Mouse (Mus musculus): Measurements from ENCODE around the gene Gtsf1l.
"Not testable (repeated sequence)": the region's sequence is repeated elsewhere in the genome, so short reads cannot be mapped to it uniquely, and the experiment has no call there.

GRCm38 (mm10) chr2:163058981-163059380 is 28.7 kb downstream of the Gtsf1l start:
- not testable (repeated sequence) for TF ChIP-seq CTCF, EP300 (IDR thresholded peaks at IDR 0.05; ENCODE audit: low read depth)
